Mouse (Mus musculus) erythroblast, embryonic 14.5 days (primary cell): ENCODE measurements around the gene Meis1.

Experiments
- GATA1 ChIP-seq: IDR thresholded peaks from 2 replicates; pipeline ENCODE4 v1.6.1; 2012; ENCODE audit warnings: low read length, inconsistent platforms, mixed read lengths
- TAL1 ChIP-seq: IDR thresholded peaks from 3 replicates; pipeline ENCODE4 v1.6.1; 2012; ENCODE audit warnings: low read length, inconsistent platforms, mixed read lengths

GRCm38 (mm10) chr11:18923274-18923673 is 95.5 kb downstream of the Meis1 start:
- TF ChIP-seq GATA1 = no peak
- no peak for TF ChIP-seq TAL1
